Mouse (Mus musculus): ENCODE measurements around the gene Tmed6. TPM values are rescaled to one million over a fixed set of nuclear protein-coding genes. Genes with fewer than 3 reads are reported as not detected.

The Tmed6 gene
- total RNA-seq, 2 experiments from 2014 or later = not detected

DNA sequence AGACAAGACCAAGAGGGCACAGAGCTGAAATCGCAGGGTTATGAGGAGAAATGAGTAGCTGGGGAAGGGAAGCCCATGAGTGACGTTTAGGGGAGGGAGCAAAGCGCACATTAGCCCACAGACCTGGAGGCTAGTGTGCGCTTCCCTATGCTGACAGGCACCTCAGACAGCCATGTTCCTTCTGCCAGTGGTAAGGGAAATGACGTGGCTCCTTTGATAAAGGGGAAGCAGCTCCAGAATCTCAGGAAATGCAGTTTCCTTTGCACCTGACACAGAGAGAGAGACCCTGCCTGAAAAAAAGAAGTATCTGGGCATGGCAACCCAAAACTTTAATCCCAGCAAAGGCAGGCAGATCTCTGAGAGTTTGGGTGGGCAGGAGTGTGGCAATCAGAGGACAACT, 35.4 kb downstream of the Tmed6 start:
- no peak for DNase-seq (ENCODE audit: low spot score in 2 of 2)
- intact Hi-C loops (cut with DNase I) = loop anchor here (10.0 kb wide), 1 partner anchor 345 kb away; the partner anchor contains the start of gene Tango6

DNA sequence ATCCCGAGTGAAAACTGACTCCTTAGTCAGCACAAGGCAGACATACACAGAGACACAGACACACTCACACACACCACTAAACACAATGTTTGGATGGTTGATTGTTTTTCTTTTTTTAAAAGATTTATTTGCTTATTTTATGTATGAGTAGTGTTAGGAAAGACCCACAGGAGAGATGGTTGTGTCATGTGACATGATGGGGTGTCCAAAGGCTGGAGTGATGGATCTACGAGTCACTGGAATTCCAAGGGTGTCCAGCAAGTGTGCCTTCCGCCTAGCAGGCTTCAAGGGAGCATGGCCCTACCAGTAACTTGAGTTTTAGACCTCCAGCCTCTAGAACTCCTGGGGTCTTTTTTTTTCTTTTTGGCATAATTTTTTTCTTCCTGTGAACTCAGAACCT, 36.1 kb downstream of the Tmed6 start:
- no peak for DNase-seq (ENCODE audit: low spot score in 2 of 2)
- intact Hi-C loops (cut with DNase I) = no loop called here

DNA sequence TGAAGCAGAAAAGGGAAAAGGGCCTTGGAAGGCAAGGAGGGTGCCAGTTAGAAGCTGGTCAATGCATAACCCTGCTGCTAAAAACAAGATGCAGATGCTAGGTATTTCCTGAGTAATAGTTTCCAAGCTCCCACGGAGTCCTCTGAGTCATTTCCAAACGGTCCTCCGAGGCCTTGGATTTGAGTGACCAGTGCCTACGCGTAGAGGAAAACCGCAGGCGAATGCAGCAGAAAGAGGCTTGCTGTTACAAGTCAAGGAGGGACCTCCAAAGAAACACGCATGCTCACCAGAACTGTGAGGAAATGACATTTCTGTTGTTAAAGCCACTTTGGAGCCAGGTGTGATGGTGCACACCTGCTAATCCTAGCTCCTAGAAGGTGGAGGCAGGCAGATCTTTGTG, 42.0 kb downstream of the Tmed6 start:
- DNase-seq (ENCODE audit: low spot score in 2 of 2) = no peak
- intact Hi-C loops (cut with DNase I) = no loop called here

DNA sequence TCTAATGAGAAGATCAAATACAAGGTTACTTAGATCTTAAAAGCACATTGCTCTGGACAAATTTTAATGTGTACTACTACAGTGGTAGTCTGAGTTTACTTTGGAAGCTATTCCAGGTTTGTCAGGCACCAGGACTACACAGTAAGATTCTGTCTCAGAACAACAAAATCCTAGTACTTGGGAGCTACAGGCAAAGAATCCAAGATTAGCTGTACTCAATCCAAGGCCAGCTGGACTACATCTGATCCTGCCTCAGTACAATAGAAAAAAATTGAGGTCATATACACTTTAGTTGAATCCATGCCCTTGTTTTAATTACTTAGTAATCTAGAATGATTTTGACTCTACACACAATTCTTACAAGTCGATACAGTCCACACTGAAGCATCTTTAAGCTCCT, 50.5 kb downstream of the Tmed6 start:
- no peak for DNase-seq (ENCODE audit: low spot score in 2 of 2)
- intact Hi-C loops (cut with DNase I) = no loop called here

DNA sequence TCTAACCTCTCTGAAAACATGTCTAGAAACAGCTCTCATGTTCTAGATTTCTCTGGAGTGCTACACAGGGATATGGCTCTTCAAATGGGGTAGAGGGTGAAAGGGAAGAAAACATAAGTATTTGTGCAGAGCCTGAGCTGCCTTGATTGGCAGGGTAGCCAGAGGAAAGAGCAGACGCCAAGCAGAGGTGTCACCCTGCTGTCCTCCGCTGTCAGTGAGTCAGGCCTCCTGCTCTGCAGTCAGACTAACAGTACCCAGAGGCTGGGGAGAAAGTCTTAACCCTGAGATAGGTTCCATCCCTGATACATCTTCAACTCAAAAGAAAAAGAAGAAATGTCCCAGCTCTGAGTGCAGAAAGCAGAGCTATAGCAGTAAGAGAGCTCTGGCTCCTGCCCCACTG, 52.8 kb downstream of the Tmed6 start:
- intact Hi-C loops (cut with DNase I) = no loop called here
- no peak for DNase-seq (ENCODE audit: low spot score in 2 of 2)

Small RNA genes lying within 50 kb of the gene (microRNA-seq; reads per million reads assigned to microRNA genes)
- gene Mir7075 = 0.79 to 2.0 reads per million in 2 experiments

Other genes starting within 250 kb of the Tmed6 start
- gene Has3, start 195.4 kb downstream of the Tmed6 start, total RNA-seq (2021) = 1 to 10 TPM; 3.0 to 4.1 TPM
- gene Utp4, start 172.0 kb downstream of the Tmed6 start, total RNA-seq (2021) = 10 to 100 TPM; 29.5 to 31.4 TPM
- 10 to 100 TPM in 1 of 2 experiments, 1 to 10 TPM in 1; 8.1 to 10.7 TPM for gene Sntb2, start 129.9 kb downstream of the Tmed6 start, total RNA-seq (2021)
- 100 to 1,000 TPM; 121 to 124 TPM for gene Vps4a, start 34.4 kb downstream of the Tmed6 start, total RNA-seq (2021)
- gene Pdf, start 17.0 kb downstream of the Tmed6 start, total RNA-seq (2021) = 10 to 100 TPM; 28.3 to 29.8 TPM
- gene Cog8, start 9.0 kb downstream of the Tmed6 start, total RNA-seq (2021) = 10 to 100 TPM; 26.5 to 29.5 TPM
- gene Nip7, start 8.8 kb downstream of the Tmed6 start, total RNA-seq (2021) = 10 to 100 TPM; 43.4 to 53.6 TPM
- gene Terf2, start 30.9 kb upstream of the Tmed6 start, total RNA-seq (2021) = 10 to 100 TPM; 37.1 to 37.5 TPM
- 10 to 100 TPM; 83.4 to 84.5 TPM for gene Cyb5b, start 85.0 kb upstream of the Tmed6 start, total RNA-seq (2021)
- 10 to 100 TPM; 35.6 to 45.5 TPM for gene Nfat5, start 227.8 kb upstream of the Tmed6 start, total RNA-seq (2021)

Measured in left cerebral cortex, postnatal 14 days (tissue).